Mouse (Mus musculus) testis, adult 2 months (tissue): Measurements from ENCODE around the gene Sdk2.
A peak's percentile ranks its signal among the peaks of the same experiment; 100 is the strongest.

Experiments used
- CTCF ChIP-seq: fragments of 200-500 bp; IDR thresholded peaks from 2 replicates; pipeline ENCODE4 v1.5.1; 2012; ENCODE audit warnings: low read depth, mild to moderate bottlenecking, inconsistent platforms, low read length, moderate library complexity; ENCODE audit not compliant: control insufficient read depth, insufficient read depth, insufficient replicate concordance
- POLR2A ChIP-seq: fragments of 200-500 bp; IDR thresholded peaks from 2 replicates; pipeline ENCODE4 v1.6.1; 2012; ENCODE audit warnings: low read depth, mild to moderate bottlenecking, inconsistent platforms, low read length, moderate library complexity; ENCODE audit not compliant: control insufficient read depth

GRCm38 (mm10) chr11:113785406-113786171 lies 281.3 kb downstream of the Sdk2 start:
- TF ChIP-seq CTCF: no peak
- TF ChIP-seq POLR2A: peak; percentile 78; the same call in 1 of the 2 replicates
